Mouse (Mus musculus) urinary bladder, postnatal 0 days (tissue): ENCODE results near the gene Smc3. TPM values are rescaled to one million over a fixed set of nuclear protein-coding genes. Genes with fewer than 3 reads are reported as not detected.

Source experiments
- polyA plus RNA-seq: library from polyadenylated mRNA; unstranded; fragments of >200 nt; fragmentation: Nextera tagmentation; extraction: Ambion mirVana; gene quantifications from 2 replicates; pipeline ENCODE4 v1.2.1, GENCODE M21; 2015

Smc3 gene
- 26.6 and 31.6 TPM in 2 replicates for polyA plus RNA-seq

DNA sequence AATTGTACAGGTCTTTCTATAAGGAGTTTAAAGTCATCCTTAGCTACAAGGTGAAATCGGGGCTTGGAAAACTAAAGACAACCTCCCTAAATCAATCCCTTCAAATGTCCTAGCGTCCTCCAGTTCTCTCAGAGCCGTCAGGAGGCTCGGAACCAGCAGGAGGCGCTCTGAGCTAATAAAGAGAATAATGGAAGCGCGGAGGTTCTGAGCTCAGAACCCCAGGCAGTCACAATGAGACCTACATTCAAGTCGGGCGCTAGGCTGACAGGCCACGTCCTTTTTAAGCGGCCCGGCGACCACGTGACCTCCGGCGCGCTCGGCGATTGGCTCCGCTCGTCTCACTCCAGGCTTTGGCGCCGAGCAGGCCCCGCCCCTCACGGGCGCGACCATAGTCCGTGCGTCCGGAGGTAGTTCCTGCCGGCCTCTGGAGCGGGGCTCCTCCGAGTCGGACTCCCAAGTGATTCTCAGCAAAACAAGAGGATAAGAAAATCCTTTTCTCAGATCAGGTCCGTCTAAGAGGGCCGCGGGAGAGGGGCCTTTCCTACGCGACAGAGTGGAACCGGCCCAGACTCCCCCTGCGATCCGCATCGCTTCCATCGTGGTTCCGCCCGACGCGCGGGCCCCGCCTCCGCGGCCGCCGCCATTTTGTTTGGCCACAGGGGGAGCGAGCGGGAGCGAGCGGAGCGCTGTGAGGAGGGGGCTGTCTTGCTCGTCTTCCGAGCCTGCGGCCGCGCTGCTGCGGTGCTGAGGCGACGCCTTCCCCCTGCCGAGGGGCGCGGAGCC is at the start of gene Smc3:
Gene Smc3, plus strand, starts transcription at position 642 of the 783 bp plus-strand sequence.

DNA sequence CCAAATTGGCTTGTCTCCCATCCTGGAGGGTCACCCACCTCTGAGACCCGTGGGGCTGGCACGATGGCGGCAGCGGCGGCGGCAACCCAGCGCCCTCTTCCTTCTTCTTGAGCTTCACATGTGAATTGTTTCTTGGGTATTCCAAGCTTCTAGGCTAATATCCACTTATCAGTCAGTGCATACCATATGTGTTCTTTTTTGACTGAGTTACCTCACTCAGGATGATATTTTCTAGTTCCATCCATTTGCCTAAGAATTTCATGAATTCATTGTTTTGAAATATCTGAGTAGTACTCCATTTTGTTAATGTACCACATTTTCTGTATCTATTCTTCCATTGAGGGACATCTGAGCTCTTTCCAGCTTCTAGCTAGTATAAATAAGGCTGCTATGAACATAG is 11.2 kb upstream of the Smc3 start, which contains the start of gene Nutf2-ps1:
Gene Nutf2-ps1, minus strand, starts transcription at position 101 of the 400 bp plus-strand sequence.

DNA sequence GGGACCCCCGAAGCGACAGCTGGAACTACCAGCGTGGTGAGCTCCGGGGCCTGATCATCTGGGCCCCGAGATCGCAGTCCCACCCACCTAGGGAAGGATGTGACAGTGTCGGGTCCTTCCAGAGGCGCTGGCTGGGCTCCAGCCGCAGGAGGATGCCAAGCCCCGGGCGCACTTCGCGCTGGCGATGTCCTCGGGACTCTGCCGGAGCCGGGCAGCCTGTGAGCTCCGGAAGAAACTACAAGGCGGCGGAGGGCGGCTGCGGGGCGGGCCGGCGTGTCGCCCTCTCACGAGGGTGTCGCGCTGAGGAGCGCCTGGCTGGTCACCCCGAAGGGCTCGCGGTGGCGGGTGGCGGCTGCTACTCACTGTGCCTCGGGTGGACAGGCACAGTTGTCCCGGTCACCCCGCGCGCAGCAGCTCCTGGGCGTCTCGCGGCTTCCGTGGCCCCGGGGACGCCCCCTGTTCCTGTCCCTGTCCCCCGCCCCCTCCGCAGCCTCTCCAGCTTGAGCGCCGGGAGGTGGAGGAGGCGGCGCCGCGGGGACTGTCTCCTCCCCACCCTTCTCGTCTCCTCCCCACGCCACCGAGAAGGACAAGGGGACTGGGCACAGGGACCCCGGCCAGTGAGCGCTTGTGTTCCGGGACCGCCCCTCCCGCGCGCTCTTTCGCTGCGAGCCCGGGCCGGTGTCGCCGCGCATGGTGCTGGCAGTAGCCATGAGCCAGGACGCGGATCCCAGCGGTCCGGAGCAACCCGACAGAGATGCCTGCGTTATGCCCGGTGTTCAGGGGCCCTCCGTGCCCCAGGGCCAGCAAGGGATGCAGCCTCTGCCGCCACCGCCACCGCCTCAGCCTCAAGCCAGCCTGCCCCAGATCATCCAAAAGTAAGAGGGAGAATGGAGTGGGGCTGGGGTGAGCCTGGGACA is 76.8 kb downstream of the Smc3 start, which contains the start of gene Rbm20:
Gene Rbm20, plus strand, starts transcription at position 589 of the 917 bp plus-strand sequence.

Other genes starting within 250 kb of the Smc3 start
- not detected in 2 replicates for gene Gm10197, start 228.6 kb upstream of the Smc3 start, polyA plus RNA-seq
- gene Smndc1, start 209.8 kb upstream of the Smc3 start, polyA plus RNA-seq, result 23.6 and 32.1 TPM in 2 replicates
- gene Dusp5, start 71.3 kb upstream of the Smc3 start, polyA plus RNA-seq, result 8.9 and 10.0 TPM in 2 replicates
- 222 and 233 TPM in 2 replicates for gene Nutf2-ps1, start 11.3 kb upstream of the Smc3 start, polyA plus RNA-seq
- 1.1 and 1.6 TPM in 2 replicates for gene Rbm20, start 76.9 kb downstream of the Smc3 start, polyA plus RNA-seq